Comparison of ENCODE assay signal across 8 mouse cellular contexts in genomic region chr12:57229703-57230102, GRCm38 (mm10). TPM values are rescaled to one million over a fixed set of nuclear protein-coding genes. Genes with fewer than 3 reads are reported as not detected.
DNase-seq lines count a peak whose midpoint lies in the region; ATAC-seq and TF ChIP-seq lines count a peak whose summit lies in the region.

No protein-coding gene starts in this region.

- 15% methylated on average over 4 of the region's 4 CpGs for WGBS in heart, postnatal 0 days
- 37% methylated on average over 4 of the region's 4 CpGs for WGBS in hindbrain, embryonic 15.5 days
- 39% methylated on average over 4 of the region's 4 CpGs for WGBS in midbrain, embryonic 12.5 days

- intact Hi-C loops in heart, postnatal 25 days (cut with DNase I), result loop anchor here (10.0 kb wide), 1 partner anchor 1985 kb away; the partner anchor contains the start of gene Fbxo33

- TF ChIP-seq EP300 in heart, postnatal 0 days (IDR thresholded peaks at IDR 0.05; ENCODE audit: low read depth), result no peak

- H3K27ac ChIP-seq in heart, postnatal 0 days (ENCODE audit: low read depth), result peak overlapping the region; percentile 88
- H3K27ac ChIP-seq in hindbrain, embryonic 15.5 days (replicated peaks), result peak overlapping the region; percentile 85
- peak overlapping the region; percentile 85 for H3K27ac ChIP-seq in midbrain, embryonic 12.5 days (replicated peaks)

- no peak for DNase-seq in heart, postnatal 0 days (ENCODE audit: low spot score)
- DNase-seq in heart, postnatal 25 days (ENCODE audit: low spot score), result no peak
- DNase-seq in brain, embryonic 14.5 days (ENCODE audit: low read depth), result peak; percentile 4
- no peak for DNase-seq in embryo, embryonic 9.5 days (ENCODE audit: extremely low spot score)
- DNase-seq in embryo, embryonic 10 days (ENCODE audit: low spot score), result no peak
- no peak for DNase-seq in spleen, adult 12 weeks (ENCODE audit: low spot score)

- no peaks in the 10 kb centered on the region for H3K36me3 ChIP-seq in heart, postnatal 0 days (replicated peaks; ENCODE audit: control insufficient read depth, insufficient read depth, low read length)
- H3K36me3 ChIP-seq in hindbrain, embryonic 15.5 days, result no peaks in the 10 kb centered on the region
- no peaks in the 10 kb centered on the region for H3K36me3 ChIP-seq in midbrain, embryonic 12.5 days

- no peaks in the 10 kb centered on the region for H3K9me3 ChIP-seq in heart, postnatal 0 days (replicated peaks; ENCODE audit: control insufficient read depth, low read length)
- no peaks in the 10 kb centered on the region for H3K9me3 ChIP-seq in hindbrain, embryonic 15.5 days
- no peaks in the 10 kb centered on the region for H3K9me3 ChIP-seq in midbrain, embryonic 12.5 days

- peak overlapping the region; percentile 84 for H3K4me3 ChIP-seq in heart, postnatal 0 days (ENCODE audit: low read depth, low read length)
- H3K4me3 ChIP-seq in hindbrain, embryonic 15.5 days, result peak overlapping the region; percentile 94
- peak overlapping the region; percentile 78 for H3K4me3 ChIP-seq in midbrain, embryonic 12.5 days

- peak overlapping the region; percentile 70 for H3K4me2 ChIP-seq in heart, postnatal 0 days (ENCODE audit: low read depth, low read length)
- peak overlapping the region; percentile 62 for H3K4me2 ChIP-seq in hindbrain, embryonic 15.5 days
- H3K4me2 ChIP-seq in midbrain, embryonic 12.5 days (replicated peaks), result peak overlapping the region; percentile 69

- TF ChIP-seq POLR2A in brain, embryonic 14.5 days (IDR thresholded peaks at IDR 0.05; ENCODE audit: borderline replicate concordance, extremely low read depth, insufficient read depth, insufficient read length, poor library complexity, severe bottlenecking), result no peak

- TF ChIP-seq CTCF in heart, postnatal 0 days (IDR thresholded peaks at IDR 0.05; ENCODE audit: low read depth), result no peak
- TF ChIP-seq CTCF in brain, embryonic 14.5 days (IDR thresholded peaks at IDR 0.05; ENCODE audit: borderline replicate concordance, extremely low read depth, insufficient read depth, insufficient read length), result no peak

- H3K9ac ChIP-seq in heart, postnatal 0 days (replicated peaks; ENCODE audit: low read depth, low read length), result peak overlapping the region; percentile 45
- peak overlapping the region; percentile 65 for H3K9ac ChIP-seq in hindbrain, embryonic 15.5 days
- peak overlapping the region; percentile 82; the same call in 1 of the 2 replicates for H3K9ac ChIP-seq in midbrain, embryonic 12.5 days (replicated peaks)

- H3K4me1 ChIP-seq in heart, postnatal 0 days (ENCODE audit: control insufficient read depth, insufficient read depth), result 0 out of 2 replicates have a peak, but pooled peaks cover 9% of the 10 kb centered on the region
- H3K4me1 ChIP-seq in hindbrain, embryonic 15.5 days (replicated peaks), result peaks cover 8% of the 10 kb centered on the region; the same call in 1 of the 2 replicates
- H3K4me1 ChIP-seq in midbrain, embryonic 12.5 days, result peaks cover 7% of the 10 kb centered on the region; the same call in 1 of the 2 replicates

- no peaks in the 10 kb centered on the region for H3K27me3 ChIP-seq in heart, postnatal 0 days (ENCODE audit: control insufficient read depth, insufficient read depth, low read length)
- no peaks in the 10 kb centered on the region for H3K27me3 ChIP-seq in hindbrain, embryonic 15.5 days
- no peaks in the 10 kb centered on the region for H3K27me3 ChIP-seq in midbrain, embryonic 12.5 days

- ATAC-seq in heart, postnatal 0 days (ENCODE audit: insufficient read depth, low read depth), result no peak
- ATAC-seq in hindbrain, embryonic 15.5 days (ENCODE audit: low FRiP score, low read depth), result 0 out of 2 replicates have a peak, but pooled peaks have one; percentile 2
- peak; percentile 1; the same call in 1 of the 2 replicates for ATAC-seq in midbrain, embryonic 12.5 days (ENCODE audit: low FRiP score, low read depth)

RNA-seq across cellular contexts. Expression of gene Prps1l3, which starts 0.5 kb away (rescaled TPM):
- 29.7 and 31.2 TPM in 2 replicates for total RNA-seq in heart, postnatal 0 days (2014; rRNA removed; ENCODE audit: low replicate concordance)
- 18.6 and 19.3 TPM in 2 replicates for polyA plus RNA-seq in heart, postnatal 0 days (2015; fragmentation: Nextera tagmentation; extraction: Ambion mirVana)
- total RNA-seq in heart, postnatal 25 days (2021), result 10 to 100 TPM; 16.0 to 18.1 TPM
- 20.8 and 21.6 TPM in 2 replicates for polyA plus RNA-seq in brain, embryonic 14.5 days (2012; rRNA removed)
- polyA plus RNA-seq in hindbrain, embryonic 15.5 days (2015; fragmentation: Nextera tagmentation; extraction: Ambion mirVana), result 24.7 and 28.1 TPM in 2 replicates
- 58.0 and 58.2 TPM in 2 replicates for polyA plus RNA-seq in midbrain, embryonic 12.5 days (2016; fragmentation: Nextera tagmentation; extraction: Ambion mirVana)

RNA-seq across cellular contexts. Expression of gene Mipol1, which starts 0.5 kb away (rescaled TPM):
- total RNA-seq in heart, postnatal 0 days (2014; rRNA removed; ENCODE audit: low replicate concordance), result 4.9 and 5.9 TPM in 2 replicates
- 6.9 and 7.4 TPM in 2 replicates for polyA plus RNA-seq in heart, postnatal 0 days (2015; fragmentation: Nextera tagmentation; extraction: Ambion mirVana)
- 1 to 10 TPM; 4.0 to 4.4 TPM for total RNA-seq in heart, postnatal 25 days (2021)
- 2.9 TPM in 2 replicates for polyA plus RNA-seq in brain, embryonic 14.5 days (2012; rRNA removed)
- 4.1 and 4.9 TPM in 2 replicates for polyA plus RNA-seq in hindbrain, embryonic 15.5 days (2015; fragmentation: Nextera tagmentation; extraction: Ambion mirVana)
- polyA plus RNA-seq in midbrain, embryonic 12.5 days (2016; fragmentation: Nextera tagmentation; extraction: Ambion mirVana), result 7.6 and 7.9 TPM in 2 replicates

RNA-seq across cellular contexts. Expression of gene Slc25a21, which starts 32.4 kb away (rescaled TPM):
- total RNA-seq in heart, postnatal 0 days (2014; rRNA removed; ENCODE audit: low replicate concordance), result not detected in 2 replicates
- polyA plus RNA-seq in heart, postnatal 0 days (2015; fragmentation: Nextera tagmentation; extraction: Ambion mirVana), result 0.05 and 0.31 TPM in 2 replicates
- total RNA-seq in heart, postnatal 25 days (2021), result under 1 TPM; 0.08 to 0.42 TPM
- 0.14 TPM in 1 of 2 replicates, not detected in the other for polyA plus RNA-seq in brain, embryonic 14.5 days (2012; rRNA removed)
- polyA plus RNA-seq in hindbrain, embryonic 15.5 days (2015; fragmentation: Nextera tagmentation; extraction: Ambion mirVana), result 0.10 and 0.33 TPM in 2 replicates
- 0.59 and 0.92 TPM in 2 replicates for polyA plus RNA-seq in midbrain, embryonic 12.5 days (2016; fragmentation: Nextera tagmentation; extraction: Ambion mirVana)
